Mouse (Mus musculus) myocyte (in vitro differentiated cells): ENCODE data around the gene Cadps. TPM values are rescaled to one million over a fixed set of nuclear protein-coding genes. Genes with fewer than 3 reads are reported as not detected.

Experiments used
- H3K27me3 ChIP-seq: one replicate; pipeline ENCODE4 v1.6.1; 2011; ENCODE audit not compliant: control insufficient read depth, insufficient read depth, insufficient read length
- H3K36me3 ChIP-seq: one replicate; pipeline ENCODE4 v1.6.1; 2011; ENCODE audit not compliant: control insufficient read depth, insufficient read depth
- H3K4me2 ChIP-seq: one replicate; pipeline ENCODE4 v1.6.1; 2011; ENCODE audit warnings: low read depth, control low read depth
- H3K4me3 ChIP-seq: one replicate; pipeline ENCODE4 v1.5.1; 2011; ENCODE audit warnings: mild to moderate bottlenecking, control low read depth, moderate library complexity
- H3K79me2 ChIP-seq: one replicate; pipeline ENCODE4 v1.6.1; 2011; ENCODE audit not compliant: control insufficient read depth, insufficient read depth
- H3ac ChIP-seq: one replicate; pipeline ENCODE4 v1.6.1; 2011; ENCODE audit not compliant: control insufficient read depth, insufficient read length
- CEBPB ChIP-seq: IDR thresholded peaks from 2 replicates; pipeline ENCODE4 v1.6.1; 2011; ENCODE audit warnings: mild to moderate bottlenecking, moderate library complexity; ENCODE audit not compliant: poor library complexity, insufficient read depth, severe bottlenecking
- E2F4 ChIP-seq: IDR thresholded peaks from one replicate; pipeline ENCODE4 v1.6.1; 2011; ENCODE audit warnings: mild to moderate bottlenecking, control low read depth, moderate library complexity; ENCODE audit not compliant: insufficient read depth
- MAX ChIP-seq: IDR thresholded peaks from one replicate; pipeline ENCODE4 v1.6.1; 2011; ENCODE audit warnings: low read depth, mild to moderate bottlenecking, control low read depth
- MYOD1 ChIP-seq, 3 experiments: IDR thresholded peaks; one replicate each; pipeline ENCODE4 v1.6.1; 2011; ENCODE audit warnings: control low read depth in 2 of 3, low read depth in 2 of 3, mild to moderate bottlenecking in 2 of 3, moderate library complexity in 1 of 3; ENCODE audit not compliant: insufficient read length in 2 of 3, control insufficient read depth in 1 of 3
- MYOG ChIP-seq, 3 experiments: IDR thresholded peaks; one replicate each; pipeline ENCODE4 v1.6.1; 2011; ENCODE audit warnings: control low read depth in 2 of 3, low read depth in 2 of 3, mild to moderate bottlenecking in 2 of 3; ENCODE audit not compliant: insufficient read length in 2 of 3, control insufficient read depth in 1 of 3, insufficient read depth in 1 of 3
- POLR2A ChIP-seq: IDR thresholded peaks from one replicate; pipeline ENCODE4 v1.6.1; 2011; ENCODE audit warnings: low read depth, mild to moderate bottlenecking, control low read depth, moderate library complexity; ENCODE audit not compliant: insufficient read length
- POLR2AphosphoS2 ChIP-seq: IDR thresholded peaks from one replicate; pipeline ENCODE4 v1.6.1; 2011; ENCODE audit warnings: low read depth, control low read depth; ENCODE audit not compliant: insufficient read length
- REST ChIP-seq: IDR thresholded peaks from one replicate; pipeline ENCODE4 v1.6.1; 2011; ENCODE audit warnings: mild to moderate bottlenecking, control low read depth, moderate library complexity; ENCODE audit not compliant: insufficient read depth, insufficient read length
- SRF ChIP-seq: IDR thresholded peaks from one replicate; pipeline ENCODE4 v1.6.1; 2011; ENCODE audit warnings: low read depth; ENCODE audit not compliant: control insufficient read depth, insufficient read length
- TCF12 ChIP-seq: IDR thresholded peaks from one replicate; pipeline ENCODE4 v1.6.1; 2011; ENCODE audit warnings: mild to moderate bottlenecking, control low read depth; ENCODE audit not compliant: poor library complexity, insufficient read depth, severe bottlenecking
- TCF3 ChIP-seq: IDR thresholded peaks from one replicate; pipeline ENCODE4 v1.6.1; 2011; ENCODE audit warnings: low read depth, control low read depth; ENCODE audit not compliant: insufficient read length
- USF1 ChIP-seq: IDR thresholded peaks from one replicate; pipeline ENCODE4 v1.6.1; 2011; ENCODE audit warnings: low read depth, mild to moderate bottlenecking, control low read depth, moderate library complexity
- polyA plus RNA-seq: library from polyadenylated mRNA; unstranded; fragments of >200 nt; fragmentation: generic; extraction: Trizol; gene quantifications from one replicate; pipeline ENCODE4 v1.2.1, GENCODE M21; 2012; ENCODE audit warnings: missing spikeins

Gene Cadps
- polyA plus RNA-seq, 1 experiment: not detected

DNA sequence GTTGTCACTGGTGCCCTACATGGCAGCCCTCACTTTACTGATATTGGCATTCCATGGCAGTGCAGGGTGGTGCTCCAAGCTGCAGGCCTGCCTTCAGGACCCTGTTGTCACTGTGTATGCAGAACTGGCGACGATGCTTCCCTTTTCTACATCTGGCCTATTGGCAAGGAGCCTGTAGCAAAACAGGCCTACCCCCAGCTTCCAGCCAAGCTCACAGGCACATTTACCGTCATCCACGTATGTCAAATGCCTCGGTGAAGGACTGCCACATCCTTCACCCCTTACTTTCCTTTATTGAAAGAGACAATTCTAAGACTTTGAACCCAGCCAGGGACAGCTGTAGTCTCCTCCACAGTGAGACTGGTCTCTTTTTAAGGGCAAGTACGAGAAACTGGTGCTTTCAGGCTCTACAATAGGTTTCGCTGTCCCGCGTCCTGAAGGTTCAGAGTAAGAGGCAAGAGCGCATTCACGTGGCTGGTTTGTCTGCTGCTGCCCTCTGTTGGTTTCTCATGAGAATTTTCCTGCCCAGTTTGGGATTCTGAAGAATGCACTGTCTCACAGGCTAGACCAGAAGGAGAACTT lies 292.8 kb downstream of the Cadps start:
- Histone ChIP-seq H3ac (no peak overlapping the region), H3K4me2 (no peak overlapping the region), H3K4me3 (no peak overlapping the region), H3K27me3 (no peaks in the 10 kb centered on the region), H3K79me2 (no peaks in the 10 kb centered on the region), H3K36me3 (no peaks in the 10 kb centered on the region)
- TF ChIP-seq POLR2A: no peak
- TF ChIP-seq REST: no peak
- TF ChIP-seq TCF3: no peak
- TF ChIP-seq MAX: no peak
- no peak for TF ChIP-seq POLR2AphosphoS2
- no peak for TF ChIP-seq E2F4
- TF ChIP-seq MYOD1 (IDR thresholded peaks at IDR 0.05; ENCODE audit: control insufficient read depth in 1 of 3, insufficient read length in 2 of 3, low read depth in 2 of 3): no peak
- TF ChIP-seq MYOG (IDR thresholded peaks at IDR 0.05; ENCODE audit: control insufficient read depth in 1 of 3, insufficient read depth in 1 of 3, insufficient read length in 2 of 3, low read depth in 2 of 3): no peak
- TF ChIP-seq TCF12: no peak
- TF ChIP-seq SRF: no peak
- TF ChIP-seq USF1: no peak

DNA sequence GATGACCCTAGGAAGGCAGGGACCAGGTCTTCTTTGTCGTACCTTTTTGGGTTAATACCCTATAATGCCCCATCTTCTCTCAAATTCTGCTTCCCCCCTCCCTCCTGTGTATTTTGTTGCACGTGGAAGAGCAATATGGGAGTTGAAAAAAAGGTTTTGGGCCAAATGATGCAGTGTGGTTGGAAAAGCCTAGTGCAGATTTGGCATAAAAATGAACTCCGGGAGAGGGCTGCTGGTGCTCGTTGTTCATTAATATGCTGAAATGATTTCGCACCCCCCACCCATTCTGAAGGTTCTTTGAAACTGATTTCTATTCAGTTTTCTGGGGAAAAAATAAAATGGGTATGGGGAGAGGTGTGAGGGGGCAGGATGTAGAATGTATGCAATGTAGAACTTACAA lies 295.6 kb downstream of the Cadps start:
- Histone ChIP-seq H3K4me2 (no peak overlapping the region), H3K36me3 (no peaks in the 10 kb centered on the region), H3ac (no peak overlapping the region), H3K79me2 (no peaks in the 10 kb centered on the region), H3K27me3 (no peaks in the 10 kb centered on the region), H3K4me3 (no peak overlapping the region)
- TF ChIP-seq MYOG (IDR thresholded peaks at IDR 0.05; ENCODE audit: control insufficient read depth in 1 of 3, insufficient read depth in 1 of 3, insufficient read length in 2 of 3, low read depth in 2 of 3): no peak
- TF ChIP-seq POLR2AphosphoS2: no peak
- TF ChIP-seq SRF: no peak
- TF ChIP-seq TCF12: no peak
- TF ChIP-seq REST: no peak
- no peak for TF ChIP-seq MAX
- no peak for TF ChIP-seq TCF3
- TF ChIP-seq USF1: no peak
- TF ChIP-seq MYOD1 (IDR thresholded peaks at IDR 0.05; ENCODE audit: control insufficient read depth in 1 of 3, insufficient read length in 2 of 3, low read depth in 2 of 3): no peak
- no peak for TF ChIP-seq CEBPB
- TF ChIP-seq POLR2A: no peak
- TF ChIP-seq E2F4: no peak

DNA sequence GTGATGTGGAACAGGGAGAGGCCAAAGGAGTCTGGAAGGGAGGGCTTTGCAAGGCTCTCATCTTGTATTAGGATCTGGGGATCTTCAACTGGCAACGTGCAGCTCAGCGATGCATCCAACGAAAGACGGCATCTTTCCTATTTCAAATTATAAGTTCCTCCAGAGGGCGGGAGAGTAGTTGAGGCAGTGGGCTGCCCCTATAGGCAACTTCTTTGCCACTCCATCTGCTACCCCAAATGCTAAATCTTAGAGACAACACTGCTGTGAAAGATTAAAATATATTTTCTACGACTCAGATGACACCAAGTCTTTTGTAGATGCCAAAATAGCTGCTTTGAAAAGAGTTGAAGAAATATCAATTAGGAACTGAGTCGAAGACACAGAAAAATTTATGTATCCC lies 315.9 kb downstream of the Cadps start:
- H3ac ChIP-seq: no peak overlapping the region
- H3K27me3 ChIP-seq: no peaks in the 10 kb centered on the region
- H3K4me3 ChIP-seq: no peak overlapping the region
- TF ChIP-seq CEBPB: no peak
- no peak for TF ChIP-seq E2F4
- no peak for TF ChIP-seq REST
- no peak for TF ChIP-seq SRF
- TF ChIP-seq TCF12: no peak
- no peak for TF ChIP-seq USF1
- TF ChIP-seq MYOD1 (IDR thresholded peaks at IDR 0.05; ENCODE audit: control insufficient read depth in 1 of 3, insufficient read length in 2 of 3, low read depth in 2 of 3): no peak
- TF ChIP-seq MAX: no peak
- no peak for TF ChIP-seq MYOG (IDR thresholded peaks at IDR 0.05; ENCODE audit: control insufficient read depth in 1 of 3, insufficient read depth in 1 of 3, insufficient read length in 2 of 3, low read depth in 2 of 3)
- no peak for TF ChIP-seq POLR2AphosphoS2
- TF ChIP-seq TCF3: no peak
- no peak for TF ChIP-seq POLR2A
- H3K4me2 ChIP-seq: no peak overlapping the region
- H3K79me2 ChIP-seq: no peaks in the 10 kb centered on the region
- H3K36me3 ChIP-seq: no peaks in the 10 kb centered on the region

DNA sequence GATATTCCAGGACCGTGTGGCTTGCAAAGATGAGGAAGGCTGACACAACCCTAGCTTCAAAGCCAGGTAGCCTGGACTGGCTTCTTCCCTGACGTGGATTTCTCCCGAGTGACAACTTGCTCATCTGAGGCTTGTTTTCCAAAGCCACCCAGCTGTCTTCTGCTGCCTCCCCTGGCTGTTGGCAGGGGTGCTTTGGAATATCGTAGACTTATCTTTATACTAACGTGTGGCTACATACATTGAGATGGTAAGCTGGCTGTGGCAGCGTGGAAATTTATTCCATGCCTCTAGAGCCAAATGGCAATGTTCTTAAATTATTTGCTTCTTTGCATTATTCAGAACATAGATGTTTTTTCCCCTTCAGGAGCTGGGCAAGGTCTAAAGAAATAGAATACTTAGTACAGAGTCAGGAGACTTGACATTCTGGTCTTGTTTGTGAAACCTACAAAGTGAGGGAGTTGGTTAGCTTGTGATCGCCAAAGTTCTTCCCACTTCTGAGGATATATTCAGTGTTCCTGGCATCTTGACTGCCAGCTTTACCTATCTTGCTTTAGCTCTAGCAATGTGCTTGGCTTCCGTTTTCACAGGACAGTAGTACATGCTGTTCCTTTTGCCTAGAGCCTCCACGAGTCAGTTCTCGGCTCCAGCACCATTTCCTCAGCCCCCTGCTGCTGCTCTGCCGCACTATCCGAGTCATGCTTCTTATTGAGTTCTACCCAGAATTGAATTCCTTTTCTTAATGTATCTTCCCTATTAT lies 318.5 kb downstream of the Cadps start:
- TF ChIP-seq POLR2AphosphoS2: no peak
- no peak for TF ChIP-seq MYOD1 (IDR thresholded peaks at IDR 0.05; ENCODE audit: control insufficient read depth in 1 of 3, insufficient read length in 2 of 3, low read depth in 2 of 3)
- no peak for TF ChIP-seq REST
- TF ChIP-seq USF1: no peak
- TF ChIP-seq SRF: no peak
- no peak for TF ChIP-seq MYOG (IDR thresholded peaks at IDR 0.05; ENCODE audit: control insufficient read depth in 1 of 3, insufficient read depth in 1 of 3, insufficient read length in 2 of 3, low read depth in 2 of 3)
- no peak for TF ChIP-seq TCF12
- no peak for TF ChIP-seq MAX
- TF ChIP-seq TCF3: no peak
- TF ChIP-seq CEBPB: no peak
- TF ChIP-seq POLR2A: no peak
- no peak for TF ChIP-seq E2F4
- Histone ChIP-seq H3K4me3 (no peak overlapping the region), H3K36me3 (no peaks in the 10 kb centered on the region), H3K79me2 (no peaks in the 10 kb centered on the region), H3K4me2 (no peak overlapping the region), H3K27me3 (no peaks in the 10 kb centered on the region), H3ac (no peak overlapping the region)
